Mouse (Mus musculus) liver, embryonic 14.5 days (tissue): ENCODE results near the gene Npc2. TPM values are rescaled to one million over a fixed set of nuclear protein-coding genes. Genes with fewer than 3 reads are reported as not detected.

Source experiments
- ATAC-seq: fragments of 200-750 bp; cut with Nextera tagmentation; 2 replicates; pipeline ENCODE4 v1.8.0; 2017; ENCODE audit warnings: moderate number of reproducible peaks, mild to moderate bottlenecking, moderate library complexity; ENCODE audit not compliant: insufficient read depth
- DNase-seq, 3 experiments: peaks; one replicate each; pipeline ENCODE4 v3.0.0-alpha.2; 2012 to 2013; ENCODE audit warnings: low read depth in 3 of 3, low spot score in 3 of 3
- H3K27ac ChIP-seq: fragments of 300-500 bp; sonication (generic); 2 replicates; pipeline ENCODE4 v1.5.1; 2014; ENCODE audit warnings: moderate library complexity, mild to moderate bottlenecking, control low read depth, inconsistent platforms
- H3K27me3 ChIP-seq: fragments of 300-500 bp; sonication (generic); 2 replicates; pipeline ENCODE4 v1.6.1; 2014; ENCODE audit warnings: mild to moderate bottlenecking, low read length, moderate library complexity; ENCODE audit not compliant: control insufficient read depth, insufficient read depth
- H3K36me3 ChIP-seq: fragments of 300-500 bp; sonication (generic); replicated peaks from 2 replicates; pipeline ENCODE4 v1.6.1; 2014; ENCODE audit warnings: low read depth; ENCODE audit not compliant: control insufficient read depth, insufficient read depth
- H3K4me1 ChIP-seq, 2 experiments: fragments of 200-500 bp in 1 of 2; fragments of 300-500 bp in 1 of 2; sonication (generic) in 1 of 2; replicated peaks; 2 replicates each; pipeline ENCODE4 v1.6.1; 2012 to 2014; ENCODE audit warnings: antibody characterized with exemption in 1 of 2, inconsistent platforms in 1 of 2, low read length in 1 of 2; ENCODE audit not compliant: control insufficient read depth in 2 of 2, insufficient read depth in 2 of 2
- H3K4me2 ChIP-seq: fragments of 300-500 bp; sonication (generic); 2 replicates; pipeline ENCODE4 v1.6.1; 2014; ENCODE audit warnings: low read depth, mild to moderate bottlenecking, control low read depth, moderate library complexity
- H3K4me3 ChIP-seq, 2 experiments: fragments of 200-500 bp in 1 of 2; fragments of 300-500 bp in 1 of 2; sonication (generic) in 1 of 2; 2 replicates each; pipeline ENCODE4 v1.5.1; 2012 to 2014; ENCODE audit warnings: low read depth in 2 of 2, low read length in 2 of 2, mild to moderate bottlenecking in 2 of 2, control low read depth in 1 of 2, inconsistent platforms in 1 of 2, moderate library complexity in 1 of 2; ENCODE audit not compliant: insufficient read depth in 1 of 2
- H3K9ac ChIP-seq: fragments of 300-500 bp; sonication (generic); replicated peaks from 2 replicates; pipeline ENCODE4 v1.6.1; 2014; ENCODE audit warnings: mild to moderate bottlenecking, control low read depth, moderate library complexity
- H3K9me3 ChIP-seq: fragments of 300-500 bp; sonication (generic); 2 replicates; pipeline ENCODE4 v1.6.1; 2016; ENCODE audit warnings: low read length, mixed read lengths; ENCODE audit not compliant: control insufficient read depth
- CTCF ChIP-seq: IDR thresholded peaks from 2 replicates; pipeline ENCODE4 v1.5.1; 2016; ENCODE audit warnings: antibody characterized with exemption, low read depth, control low read depth
- EP300 ChIP-seq: IDR thresholded peaks from 2 replicates; pipeline ENCODE4 v1.6.1; 2016; ENCODE audit warnings: antibody characterized with exemption, low read depth
- WGBS: fragments of 180-500 bp; shearing (Covaris S2); extraction: QIAGEN DNeasy Blood & Tissue Kit; methylation state at CpG from one replicate; pipeline ENCODE4 v1.1.7; 2014; ENCODE audit not compliant: insufficient replicate concordance; 5-methylcytosine and 5-hydroxymethylcytosine counted together
- polyA plus RNA-seq, 2 experiments: library from polyadenylated mRNA; depleted of rRNA in 1 of 2; stranded (reverse) in 1 of 2; unstranded in 1 of 2; fragments of >200 nt; fragmentation: Nextera tagmentation in 1 of 2; extraction: Ambion mirVana in 1 of 2; gene quantifications; 2 replicates each; pipeline versions ENCODE4 v1.2.1 to v1.2.3; 2012 to 2014

Gene Npc2
- polyA plus RNA-seq, 2 experiments = 18.0 to 22.5 TPM

DNA sequence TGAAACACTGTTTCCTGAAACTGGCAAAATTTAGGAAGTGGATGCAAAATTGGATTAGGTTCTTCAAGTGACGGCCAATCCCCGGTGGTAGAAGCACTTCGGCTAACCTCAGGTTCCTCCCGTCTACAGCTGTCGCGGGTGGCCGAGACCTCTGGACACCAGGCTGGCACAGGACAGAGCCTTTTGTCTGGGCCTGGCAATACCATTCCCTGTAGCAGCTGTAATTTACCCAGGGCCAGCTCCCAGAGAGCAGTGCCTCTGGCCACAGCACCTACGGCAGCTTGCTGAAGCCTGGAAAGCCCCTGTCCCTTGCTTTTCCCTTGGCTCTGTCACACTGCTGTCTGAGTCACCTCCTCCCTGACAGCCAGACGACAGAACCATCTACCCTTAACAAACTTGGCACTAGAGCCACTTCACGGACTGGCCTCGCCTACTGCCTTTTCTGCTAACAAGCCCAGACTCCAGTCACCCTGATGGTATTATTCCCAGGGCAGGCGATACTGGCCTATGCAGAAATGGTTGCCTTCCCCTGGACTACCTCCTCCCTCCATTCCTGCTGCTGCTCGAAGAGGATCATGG is 28.7 kb upstream of the Npc2 start:
- ATAC-seq (no peak), DNase-seq (no peak)
- Histone ChIP-seq H3K4me3 (no peak overlapping the region), H3K4me2 (no peak overlapping the region), H3K9me3 (no peaks in the 10 kb centered on the region), H3K4me1 (no peaks in the 10 kb centered on the region), H3K27me3 (no peaks in the 10 kb centered on the region; the same call in 1 of the 2 replicates), H3K27ac (no peak overlapping the region), H3K36me3 (no peaks in the 10 kb centered on the region), H3K9ac (no peak overlapping the region)
- TF ChIP-seq CTCF = no peak
- no peak for TF ChIP-seq EP300
- WGBS = 67% methylated on average over 13 of the region's 13 CpGs

DNA sequence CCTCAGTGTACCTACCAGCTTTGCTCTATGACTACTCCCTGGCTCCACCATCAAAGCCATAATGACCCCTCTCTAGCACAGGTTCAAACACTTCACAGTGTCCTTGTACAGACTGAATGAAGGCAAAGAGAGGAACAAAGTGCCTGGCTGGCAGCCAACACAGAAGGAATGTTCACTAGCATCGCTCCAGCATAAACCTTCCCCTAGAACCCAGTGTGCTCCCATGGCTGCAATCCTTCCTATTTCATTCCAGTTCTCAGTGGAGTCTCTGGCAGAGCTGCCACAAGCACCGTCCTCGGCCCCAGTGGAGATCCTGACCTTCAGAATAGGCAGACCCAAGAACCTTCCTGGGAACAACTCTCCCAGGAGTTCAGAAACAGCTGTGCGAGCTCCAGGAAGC is 27.5 kb upstream of the Npc2 start:
- H3K27ac ChIP-seq = no peak overlapping the region
- WGBS = 56% methylated on average over 4 of the region's 4 CpGs
- no peaks in the 10 kb centered on the region; the same call in 1 of the 2 replicates for H3K27me3 ChIP-seq
- H3K9ac ChIP-seq = no peak overlapping the region
- DNase-seq (no peak), ATAC-seq (no peak)
- H3K4me2 ChIP-seq = no peak overlapping the region
- H3K4me3 ChIP-seq = no peak overlapping the region
- H3K9me3 ChIP-seq = no peaks in the 10 kb centered on the region
- TF ChIP-seq CTCF (no peak), EP300 (no peak)
- no peaks in the 10 kb centered on the region for H3K4me1 ChIP-seq
- no peaks in the 10 kb centered on the region for H3K36me3 ChIP-seq

DNA sequence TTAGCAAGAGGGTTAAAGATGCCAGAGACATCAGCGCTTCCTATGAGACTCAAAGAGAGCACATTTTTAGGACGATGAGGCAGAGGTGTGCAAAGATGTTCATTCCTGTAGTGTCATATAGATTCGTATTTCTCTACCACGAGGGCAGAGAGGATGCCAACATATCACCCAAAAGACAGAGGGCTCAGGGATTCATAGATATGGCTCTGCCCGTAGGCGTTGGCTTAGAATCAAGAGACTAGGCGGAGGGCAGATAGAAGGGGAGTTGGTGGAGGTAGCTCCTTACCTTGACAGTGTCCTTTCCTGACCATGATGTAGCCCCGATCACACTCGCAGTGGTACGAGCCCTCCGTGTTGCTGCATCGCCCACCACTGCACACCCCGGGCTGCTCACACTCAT is 26.1 kb upstream of the Npc2 start:
- no peak overlapping the region for H3K4me2 ChIP-seq
- TF ChIP-seq CTCF (no peak), EP300 (no peak)
- DNase-seq (no peak), ATAC-seq (no peak)
- no peak overlapping the region for H3K9ac ChIP-seq
- H3K27ac ChIP-seq = no peak overlapping the region
- WGBS = 69% methylated on average over 13 of the region's 13 CpGs
- no peaks in the 10 kb centered on the region for H3K9me3 ChIP-seq
- no peak overlapping the region for H3K4me3 ChIP-seq
- no peaks in the 10 kb centered on the region; the same call in 1 of the 2 replicates for H3K27me3 ChIP-seq
- no peaks in the 10 kb centered on the region for H3K36me3 ChIP-seq
- no peaks in the 10 kb centered on the region for H3K4me1 ChIP-seq

DNA sequence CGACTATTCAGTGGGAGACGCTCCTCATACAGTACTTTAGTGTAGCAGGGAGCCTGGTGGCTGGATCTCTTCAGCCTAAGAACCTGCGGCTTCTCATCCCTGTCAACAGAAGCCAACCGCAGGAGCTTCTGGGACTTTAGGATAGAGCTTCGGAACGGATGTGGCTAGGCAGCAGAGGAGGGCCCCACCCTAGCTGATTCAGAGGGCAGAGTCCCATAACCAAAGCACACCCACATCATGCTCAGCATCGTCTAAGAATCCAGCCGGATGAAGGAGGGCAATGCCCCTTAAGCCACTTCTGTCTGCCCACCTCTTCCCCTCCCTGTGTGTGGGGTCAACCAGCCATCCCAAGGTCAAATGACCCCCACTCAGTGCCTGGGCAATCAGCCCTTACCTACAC is 21.7 kb upstream of the Npc2 start:
- ATAC-seq (no peak), DNase-seq (no peak)
- WGBS = 64% methylated on average over 8 of the region's 8 CpGs
- Histone ChIP-seq H3K9me3 (no peaks in the 10 kb centered on the region), H3K4me2 (no peak overlapping the region), H3K9ac (no peak overlapping the region), H3K4me3 (no peak overlapping the region), H3K27me3 (no peaks in the 10 kb centered on the region), H3K4me1 (no peaks in the 10 kb centered on the region), H3K27ac (no peak overlapping the region), H3K36me3 (no peaks in the 10 kb centered on the region)
- TF ChIP-seq CTCF (no peak), EP300 (no peak)

DNA sequence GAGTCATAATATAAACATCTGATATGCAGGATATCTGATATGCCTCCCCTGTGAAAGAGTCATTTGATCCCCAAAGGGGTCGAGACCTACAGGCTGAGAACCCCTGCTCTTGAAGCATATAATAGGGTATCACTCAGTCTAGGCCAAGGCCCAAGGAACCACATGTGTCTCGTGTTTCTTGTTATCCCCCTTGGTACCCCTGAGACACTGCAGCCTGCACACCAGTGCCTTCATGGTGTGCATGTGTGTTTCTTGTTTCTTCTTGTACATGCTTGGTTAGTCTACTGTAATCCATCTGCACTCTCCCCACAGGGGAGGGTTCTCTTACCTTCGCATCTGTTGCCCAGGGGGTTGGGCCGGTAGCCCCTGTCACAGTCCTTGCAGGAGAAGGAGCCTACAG is 19.7 kb upstream of the Npc2 start:
- Histone ChIP-seq H3K4me1 (no peaks in the 10 kb centered on the region), H3K9ac (no peak overlapping the region), H3K9me3 (no peaks in the 10 kb centered on the region), H3K27ac (no peak overlapping the region), H3K27me3 (no peaks in the 10 kb centered on the region), H3K4me3 (no peak overlapping the region), H3K4me2 (no peak overlapping the region), H3K36me3 (no peaks in the 10 kb centered on the region)
- TF ChIP-seq EP300 (no peak), CTCF (no peak)
- 56% methylated on average over 4 of the region's 4 CpGs for WGBS
- ATAC-seq = no peak
- DNase-seq = no peak
